Mouse (Mus musculus): ENCODE data around the gene Thyn1. TPM values are rescaled to one million over a fixed set of nuclear protein-coding genes. Genes with fewer than 3 reads are reported as not detected.
A peak's percentile ranks its signal among the peaks of the same experiment; 100 is the strongest.

Thyn1 gene
- polyA plus RNA-seq, 2 experiments: 69.2 to 127 TPM

GRCm38 (mm10) chr9:27011572-27011971 lies 12.1 kb downstream of the Thyn1 start:
- Histone ChIP-seq H3K4me1 (ENCODE audit: control insufficient read depth, insufficient read depth, low read length) (no peaks in the 10 kb centered on the region), H3K9me3 (ENCODE audit: control insufficient read depth, low read length) (no peaks in the 10 kb centered on the region), H3K4me2 (replicated peaks; ENCODE audit: low read depth, low read length, severe bottlenecking) (no peak overlapping the region), H3K4me3 (replicated peaks; ENCODE audit: low read length) (no peak overlapping the region), H3K27me3 (ENCODE audit: control insufficient read depth, insufficient read depth, low read length) (no peaks in the 10 kb centered on the region), H3K9ac (ENCODE audit: low read depth, low read length, severe bottlenecking) (no peak overlapping the region), H3K36me3 (ENCODE audit: control insufficient read depth, insufficient read depth, low read length) (peaks cover 100% of the 10 kb centered on the region), H3K27ac (replicated peaks; ENCODE audit: low read depth, low read length) (no peak overlapping the region)
- no peak for TF ChIP-seq POLR2A (IDR thresholded peaks at IDR 0.05; ENCODE audit: borderline replicate concordance, extremely low read depth, insufficient read depth, insufficient read length)
- 91% methylated on average over 4 of the region's 4 CpGs for WGBS
- ATAC-seq (ENCODE audit: low FRiP score, low read depth) (no peak), DNase-seq (ENCODE audit: low spot score) (no peak)

DNA sequence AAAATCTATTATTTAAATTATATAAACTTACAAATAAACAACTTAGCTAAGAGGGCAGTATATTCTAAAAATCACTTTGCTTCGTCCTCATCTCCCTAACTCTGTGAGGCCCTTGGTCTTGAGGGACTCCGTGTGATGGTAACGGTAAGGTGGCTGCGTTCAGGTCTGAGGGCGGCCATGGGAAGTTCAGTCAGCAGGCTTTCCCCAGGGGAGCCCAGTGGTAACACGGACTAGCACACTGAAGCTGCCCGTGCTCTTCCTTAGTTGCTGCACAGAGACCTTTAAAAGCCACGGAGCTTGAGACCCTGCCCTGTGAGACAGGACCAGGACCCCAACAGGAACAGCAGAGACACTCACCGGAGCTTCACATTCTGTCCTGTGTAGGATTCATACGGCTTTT lies 19.5 kb downstream of the Thyn1 start:
- Histone ChIP-seq H3K27me3 (ENCODE audit: control insufficient read depth, insufficient read depth, low read length) (no peaks in the 10 kb centered on the region), H3K4me2 (replicated peaks; ENCODE audit: low read depth, low read length, severe bottlenecking) (no peak overlapping the region), H3K4me1 (ENCODE audit: control insufficient read depth, insufficient read depth, low read length) (no peaks in the 10 kb centered on the region), H3K4me3 (replicated peaks; ENCODE audit: low read length) (no peak overlapping the region), H3K9me3 (ENCODE audit: control insufficient read depth, low read length) (no peaks in the 10 kb centered on the region), H3K27ac (replicated peaks; ENCODE audit: low read depth, low read length) (no peak overlapping the region), H3K9ac (ENCODE audit: low read depth, low read length, severe bottlenecking) (no peak overlapping the region), H3K36me3 (ENCODE audit: control insufficient read depth, insufficient read depth, low read length) (peaks cover 63% of the 10 kb centered on the region)
- DNase-seq (ENCODE audit: low spot score) (no peak), ATAC-seq (ENCODE audit: low FRiP score, low read depth) (no peak)
- TF ChIP-seq POLR2A (IDR thresholded peaks at IDR 0.05; ENCODE audit: borderline replicate concordance, extremely low read depth, insufficient read depth, insufficient read length): no peak
- WGBS: 95% methylated on average over 10 of the region's 10 CpGs

DNA sequence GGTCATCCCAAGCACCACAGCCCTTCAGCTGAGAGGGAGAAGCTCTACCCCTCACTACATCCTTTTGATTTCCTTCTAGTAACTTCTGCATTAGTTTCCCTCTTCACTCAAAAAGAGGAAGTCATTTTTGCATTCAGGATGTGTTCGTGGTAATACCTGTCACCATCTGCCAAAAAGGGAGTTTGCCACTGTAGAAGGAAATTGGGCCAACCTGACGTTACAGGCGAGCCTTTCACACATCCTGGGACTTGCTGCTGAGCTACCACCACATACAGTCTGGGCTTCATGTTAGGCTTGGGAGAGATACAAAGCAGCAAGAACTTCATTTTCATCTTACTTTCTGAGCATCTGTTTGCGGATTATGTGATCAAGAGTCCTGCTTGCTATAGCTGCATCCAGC lies 24.2 kb downstream of the Thyn1 start:
- no peak overlapping the region for H3K4me3 ChIP-seq (replicated peaks; ENCODE audit: low read length)
- 92% methylated on average over 4 of the region's 4 CpGs for WGBS
- H3K9me3 ChIP-seq (ENCODE audit: control insufficient read depth, low read length): no peaks in the 10 kb centered on the region

DNA sequence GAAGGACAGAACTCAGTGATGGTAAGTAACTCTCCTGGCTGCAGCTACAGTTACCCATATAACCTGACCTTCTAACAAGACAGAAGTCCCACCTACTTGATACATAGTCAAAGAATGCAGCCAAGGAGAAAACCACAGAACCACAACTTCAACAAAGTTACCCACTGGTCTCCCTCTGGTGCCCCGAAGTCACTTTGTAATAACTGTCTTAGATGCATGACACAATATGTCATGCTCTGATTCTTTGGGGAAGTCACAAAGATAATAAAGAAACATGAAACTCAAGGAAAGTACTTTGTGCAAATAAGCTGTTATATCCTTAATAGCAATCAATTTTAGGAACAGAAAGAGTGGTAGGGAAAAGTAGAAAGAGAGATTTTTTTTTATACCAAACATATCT lies 27.2 kb downstream of the Thyn1 start:
- WGBS: 72% methylated on average over 1 of the region's 1 CpGs
- Histone ChIP-seq H3K4me3 (replicated peaks; ENCODE audit: low read length) (no peak overlapping the region), H3K4me2 (replicated peaks; ENCODE audit: low read depth, low read length, severe bottlenecking) (0 out of 2 replicates have a peak overlapping the region, but pooled peaks have one; percentile 6), H3K27me3 (ENCODE audit: control insufficient read depth, insufficient read depth, low read length) (no peaks in the 10 kb centered on the region), H3K4me1 (ENCODE audit: control insufficient read depth, insufficient read depth, low read length) (peaks cover 22% of the 10 kb centered on the region), H3K9ac (ENCODE audit: low read depth, low read length, severe bottlenecking) (no peak overlapping the region), H3K36me3 (ENCODE audit: control insufficient read depth, insufficient read depth, low read length) (peaks cover 6% of the 10 kb centered on the region; the same call in 1 of the 2 replicates), H3K27ac (replicated peaks; ENCODE audit: low read depth, low read length) (no peak overlapping the region), H3K9me3 (ENCODE audit: control insufficient read depth, low read length) (no peaks in the 10 kb centered on the region)
- TF ChIP-seq POLR2A (IDR thresholded peaks at IDR 0.05; ENCODE audit: borderline replicate concordance, extremely low read depth, insufficient read depth, insufficient read length): no peak
- DNase-seq (ENCODE audit: low spot score) (no peak), ATAC-seq (ENCODE audit: low FRiP score, low read depth) (no peak)

More for the DNA sequence above, 24.2 kb downstream of the Thyn1 start:
- Histone ChIP-seq H3K4me1 (ENCODE audit: control insufficient read depth, insufficient read depth, low read length) (peaks cover 22% of the 10 kb centered on the region), H3K9ac (ENCODE audit: low read depth, low read length, severe bottlenecking) (no peak overlapping the region), H3K27ac (replicated peaks; ENCODE audit: low read depth, low read length) (no peak overlapping the region), H3K4me2 (replicated peaks; ENCODE audit: low read depth, low read length, severe bottlenecking) (no peak overlapping the region), H3K36me3 (ENCODE audit: control insufficient read depth, insufficient read depth, low read length) (peaks cover 19% of the 10 kb centered on the region), H3K27me3 (ENCODE audit: control insufficient read depth, insufficient read depth, low read length) (no peaks in the 10 kb centered on the region)
- ATAC-seq (ENCODE audit: low FRiP score, low read depth) (no peak), DNase-seq (ENCODE audit: low spot score) (no peak)
- TF ChIP-seq POLR2A (IDR thresholded peaks at IDR 0.05; ENCODE audit: borderline replicate concordance, extremely low read depth, insufficient read depth, insufficient read length): no peak

DNA sequence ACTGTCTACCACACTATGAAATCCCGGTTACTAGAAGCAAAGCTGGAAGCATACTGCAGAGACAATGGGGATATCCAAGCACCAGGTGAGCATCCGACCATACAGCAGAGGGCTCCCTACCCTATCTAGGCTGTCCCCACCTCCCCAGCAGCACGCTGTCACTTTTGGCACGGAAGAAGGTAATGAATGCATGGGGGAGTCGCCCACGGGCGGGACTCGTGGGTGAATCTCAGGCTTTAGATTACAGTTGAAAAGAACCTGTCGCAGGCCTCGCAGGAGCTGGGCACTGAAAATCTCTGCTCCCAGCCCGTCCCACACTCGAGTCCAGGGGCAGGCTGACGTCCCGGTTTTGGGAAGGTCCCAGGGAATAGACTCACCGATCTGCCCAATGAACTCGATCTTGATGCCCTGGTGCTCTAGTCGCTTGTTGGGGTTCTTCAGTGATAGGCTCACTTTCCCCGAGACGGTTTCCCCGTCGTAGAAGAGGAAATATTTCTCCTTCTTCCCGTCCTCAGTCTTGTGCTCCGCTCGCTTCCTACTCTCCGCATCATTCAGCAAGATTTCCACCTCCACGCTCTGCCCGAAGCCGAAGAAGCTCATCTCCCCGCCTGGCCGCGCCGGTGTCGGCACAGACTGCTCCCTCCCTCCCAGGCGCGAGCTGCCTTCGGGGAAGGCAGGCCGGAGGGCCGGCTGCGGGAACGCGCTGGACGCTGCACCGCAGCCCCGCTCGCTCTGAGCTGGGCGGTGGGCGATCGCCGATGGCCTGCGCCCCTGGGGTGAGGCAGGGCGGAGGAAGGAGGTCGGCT lies 29.7 kb downstream of the Thyn1 start:
- ATAC-seq (ENCODE audit: low FRiP score, low read depth) (no peak; the same call in none of the 2 replicates), DNase-seq (ENCODE audit: low spot score) (peak; percentile 19)
- WGBS: 1% methylated on average over 52 of the region's 52 CpGs
- peak overlapping the region; percentile 93 for H3K9ac ChIP-seq (ENCODE audit: low read depth, low read length, severe bottlenecking)
- peaks cover 25% of the 10 kb centered on the region for H3K4me1 ChIP-seq (ENCODE audit: control insufficient read depth, insufficient read depth, low read length)
- peak overlapping the region; percentile 74 for H3K4me2 ChIP-seq (replicated peaks; ENCODE audit: low read depth, low read length, severe bottlenecking)
- no peak for TF ChIP-seq POLR2A (IDR thresholded peaks at IDR 0.05; ENCODE audit: borderline replicate concordance, extremely low read depth, insufficient read depth, insufficient read length)
- H3K27ac ChIP-seq (replicated peaks; ENCODE audit: low read depth, low read length): peak overlapping the region; percentile 58
- no peaks in the 10 kb centered on the region for H3K27me3 ChIP-seq (ENCODE audit: control insufficient read depth, insufficient read depth, low read length)
- H3K36me3 ChIP-seq (ENCODE audit: control insufficient read depth, insufficient read depth, low read length): no peaks in the 10 kb centered on the region
- H3K9me3 ChIP-seq (ENCODE audit: control insufficient read depth, low read length): no peaks in the 10 kb centered on the region
- H3K4me3 ChIP-seq (replicated peaks; ENCODE audit: low read length): peak overlapping the region; percentile 93
